Comparison of ENCODE assay signal across 8 mouse cellular contexts in the genomic region with DNA sequence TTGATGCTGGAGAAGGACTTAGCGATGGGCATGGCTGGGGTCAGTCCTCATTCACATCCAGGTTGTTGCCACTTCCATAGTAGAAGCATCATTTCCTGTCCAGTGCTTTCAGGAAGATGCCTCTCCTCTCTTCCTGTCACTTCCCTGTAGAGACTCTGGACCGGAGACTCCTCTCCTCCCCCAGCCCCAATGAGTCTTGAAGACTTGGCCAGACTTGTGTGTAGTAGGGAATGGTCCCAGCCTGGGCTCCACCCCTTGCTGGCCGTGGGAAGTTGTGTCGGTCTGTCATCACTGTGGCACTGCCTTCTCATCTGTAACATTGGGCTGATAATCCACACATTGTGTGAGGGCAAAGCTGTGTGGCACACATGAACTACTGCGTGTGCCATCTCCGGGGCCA. TPM values are rescaled to one million over a fixed set of nuclear protein-coding genes. Genes with fewer than 3 reads are reported as not detected.
A peak's percentile ranks its signal among the peaks of the same experiment; 100 is the strongest.
DNase-seq lines count a peak whose midpoint lies in the region; ATAC-seq and TF ChIP-seq lines count a peak whose summit lies in the region.
"Had no signal": no experiment of that assay in that cellular context is flagged by ENCODE, and none has a peak within 500 bp of the region (broad histone marks: within the 10 kb centered on the region; RNA-seq: fewer than 3 reads in every experiment).

No protein-coding gene starts in this region.

- H3K27ac ChIP-seq in liver, adult 2 months (replicated peaks; ENCODE audit: insufficient read depth, low read depth, low read length), result peak overlapping the region; percentile 89
- H3K27ac ChIP-seq in embryonic facial prominence, embryonic 13.5 days, result peak overlapping the region; percentile 57; the same call in 1 of the 2 replicates
- peak overlapping the region; percentile 70 for H3K27ac ChIP-seq in hindbrain, embryonic 13.5 days
- H3K27ac ChIP-seq: macrophage had no signal

- TF ChIP-seq POLR2A in liver, adult 2 months (IDR thresholded peaks at IDR 0.05; ENCODE audit: extremely low read depth, insufficient read depth, low read length), result no peak

- H3K79me2 ChIP-seq in liver, adult 2 months (ENCODE audit: control insufficient read depth, insufficient read depth, low read length), result peaks cover 4% of the 10 kb centered on the region; the same call in 1 of the 2 replicates

- no peaks in the 10 kb centered on the region for H3K27me3 ChIP-seq in liver, adult 2 months (ENCODE audit: control insufficient read depth, insufficient read depth, low read length)
- H3K27me3 ChIP-seq in embryonic facial prominence, embryonic 13.5 days, result no peaks in the 10 kb centered on the region
- H3K27me3 ChIP-seq in hindbrain, embryonic 13.5 days, result no peaks in the 10 kb centered on the region

- H3K4me1 ChIP-seq in liver, adult 2 months (ENCODE audit: control insufficient read depth, insufficient read depth, low read length), result peaks cover 39% of the 10 kb centered on the region
- peaks cover 22% of the 10 kb centered on the region for H3K4me1 ChIP-seq in embryonic facial prominence, embryonic 13.5 days
- H3K4me1 ChIP-seq in hindbrain, embryonic 13.5 days (replicated peaks), result peaks cover 33% of the 10 kb centered on the region

- DNase-seq in liver, adult 2 months (ENCODE audit: extremely low read depth, low read depth, low spot score), result no peak
- no peak for DNase-seq in liver
- DNase-seq in lung, postnatal 36 days, result peak; percentile 42
- no peak for DNase-seq in right cerebral cortex, postnatal 25 days
- DNase-seq in thymus, postnatal 36 days, result no peak

- no peak overlapping the region for H3K4me3 ChIP-seq in liver, adult 2 months (ENCODE audit: insufficient read depth, low read depth, low read length)
- no peak overlapping the region for H3K4me3 ChIP-seq in embryonic facial prominence, embryonic 13.5 days
- H3K4me3 ChIP-seq in hindbrain, embryonic 13.5 days, result no peak overlapping the region

- no peak overlapping the region for H3K9ac ChIP-seq in liver, adult 2 months (ENCODE audit: low read depth, low read length)
- no peak overlapping the region for H3K9ac ChIP-seq in embryonic facial prominence, embryonic 13.5 days
- H3K9ac ChIP-seq in hindbrain, embryonic 13.5 days, result no peak overlapping the region

- no peak for TF ChIP-seq CTCF in liver, adult 2 months (IDR thresholded peaks at IDR 0.05; ENCODE audit: low read depth, low read length)

- H3K4me2 ChIP-seq in embryonic facial prominence, embryonic 13.5 days, result no peak overlapping the region
- no peak overlapping the region for H3K4me2 ChIP-seq in hindbrain, embryonic 13.5 days

- no peaks in the 10 kb centered on the region for H3K9me3 ChIP-seq in embryonic facial prominence, embryonic 13.5 days
- no peaks in the 10 kb centered on the region for H3K9me3 ChIP-seq in hindbrain, embryonic 13.5 days

- WGBS in liver, adult 2 months, result 71% methylated on average over 6 of the region's 6 CpGs
- WGBS in embryonic facial prominence, embryonic 13.5 days, result 90% methylated on average over 6 of the region's 6 CpGs
- 95% methylated on average over 6 of the region's 6 CpGs for WGBS in hindbrain, embryonic 13.5 days

- no peak for ATAC-seq in embryonic facial prominence, embryonic 13.5 days (ENCODE audit: insufficient number of reproducible peaks, insufficient read depth, low FRiP score, low TSS enrichment, low read depth)
- no peak for ATAC-seq in hindbrain, embryonic 13.5 days (ENCODE audit: low FRiP score)

- H3K36me3 ChIP-seq in liver, adult 2 months (ENCODE audit: control insufficient read depth, insufficient read depth, low read length), result no peaks in the 10 kb centered on the region
- H3K36me3 ChIP-seq in embryonic facial prominence, embryonic 13.5 days, result peaks cover 51% of the 10 kb centered on the region
- H3K36me3 ChIP-seq in hindbrain, embryonic 13.5 days, result peaks cover 26% of the 10 kb centered on the region

RNA-seq across cellular contexts. Expression of a gene that starts 21.7 kb away (rescaled TPM):
- total RNA-seq in liver, adult 2 months (2014; rRNA removed), result 10.5 and 10.7 TPM in 2 replicates
- polyA plus RNA-seq in liver, adult 2 months (2012; rRNA removed), result 22.2 and 40.0 TPM in 2 replicates
- 13.2 and 15.4 TPM in 2 replicates for polyA plus RNA-seq in embryonic facial prominence, embryonic 13.5 days (2015; fragmentation: Nextera tagmentation; extraction: Ambion mirVana)
- polyA plus RNA-seq in hindbrain, embryonic 13.5 days (2015; fragmentation: Nextera tagmentation; extraction: Ambion mirVana), result 34.5 and 35.5 TPM in 2 replicates

RNA-seq across cellular contexts. Expression of a gene that starts 22.3 kb away (rescaled TPM):
- total RNA-seq in liver, adult 2 months (2014; rRNA removed), result 30.7 and 34.6 TPM in 2 replicates
- polyA plus RNA-seq in liver, adult 2 months (2012; rRNA removed), result 93.3 and 106 TPM in 2 replicates
- polyA plus RNA-seq in embryonic facial prominence, embryonic 13.5 days (2015; fragmentation: Nextera tagmentation; extraction: Ambion mirVana), result 120 and 121 TPM in 2 replicates
- polyA plus RNA-seq in hindbrain, embryonic 13.5 days (2015; fragmentation: Nextera tagmentation; extraction: Ambion mirVana), result 86.8 and 90.1 TPM in 2 replicates
